Mouse (Mus musculus): ENCODE results near the gene Elavl3.
"Not testable (repeated sequence)": the region's sequence is repeated elsewhere in the genome, so short reads cannot be mapped to it uniquely, and the experiment has no call there.

The Elavl3 gene

GRCm38 (mm10) chr9:22051958-22052254 is at the start of gene Elavl3:
Gene Elavl3 (minus strand): TSS chr9:22052023.
- no peak for DNase-seq (ENCODE audit: low read depth, low spot score)

- no peak for DNase-seq (ENCODE audit: low read depth, low spot score)
Measured at GRCm38 (mm10) chr9:22099922-22100321, 48.1 kb upstream of the Elavl3 start.

DNA sequence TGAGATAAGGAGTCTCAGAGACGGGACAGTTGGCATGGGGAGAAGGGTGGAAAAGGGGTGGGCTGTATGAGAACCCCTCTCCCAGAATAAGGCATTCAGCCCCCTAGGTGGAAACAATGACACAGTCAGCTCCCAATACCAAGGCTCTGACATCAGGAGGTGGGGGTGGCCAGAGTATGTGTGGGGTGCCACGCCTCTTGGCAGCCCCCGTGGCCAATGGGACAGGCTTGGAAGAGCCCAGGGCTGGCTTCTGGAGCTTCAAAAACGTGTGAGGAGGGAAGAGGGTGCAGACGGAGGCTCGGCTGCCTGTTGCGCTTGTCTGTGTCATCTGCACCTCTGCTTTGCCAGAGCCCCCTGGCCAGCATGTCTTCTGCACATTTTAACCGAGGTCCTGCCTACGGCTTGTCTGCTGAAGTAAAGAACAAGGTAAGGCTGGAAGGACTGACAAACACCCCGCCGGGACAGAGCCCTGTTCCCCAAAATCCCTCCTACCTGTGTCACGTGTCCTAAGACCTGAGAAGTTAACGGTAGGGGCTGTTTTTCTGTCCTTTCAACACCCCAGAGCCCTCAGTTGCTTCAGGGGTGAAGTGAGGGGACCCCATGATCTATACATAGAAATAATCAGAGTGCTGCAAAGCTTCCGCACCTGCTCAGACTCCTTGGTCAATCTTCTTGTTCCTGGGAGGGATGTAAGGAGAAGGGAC is 47.3 kb upstream of the Elavl3 start, which contains the start of gene Cnn1:
Gene Cnn1 (plus strand): TSS at position 224 of the 704 bp plus-strand sequence.
- DNase-seq (ENCODE audit: low read depth, low spot score), result no peak

GRCm38 (mm10) chr9:22095854-22096307 is 44.1 kb upstream of the Elavl3 start:
- no peak for DNase-seq (ENCODE audit: low read depth, low spot score)

GRCm38 (mm10) chr9:22092746-22093145 is 40.9 kb upstream of the Elavl3 start:
- no peak for DNase-seq (ENCODE audit: low read depth, low spot score)

GRCm38 (mm10) chr9:22089986-22090385 is 38.2 kb upstream of the Elavl3 start:
- DNase-seq (ENCODE audit: low read depth, low spot score), result no peak

DNA sequence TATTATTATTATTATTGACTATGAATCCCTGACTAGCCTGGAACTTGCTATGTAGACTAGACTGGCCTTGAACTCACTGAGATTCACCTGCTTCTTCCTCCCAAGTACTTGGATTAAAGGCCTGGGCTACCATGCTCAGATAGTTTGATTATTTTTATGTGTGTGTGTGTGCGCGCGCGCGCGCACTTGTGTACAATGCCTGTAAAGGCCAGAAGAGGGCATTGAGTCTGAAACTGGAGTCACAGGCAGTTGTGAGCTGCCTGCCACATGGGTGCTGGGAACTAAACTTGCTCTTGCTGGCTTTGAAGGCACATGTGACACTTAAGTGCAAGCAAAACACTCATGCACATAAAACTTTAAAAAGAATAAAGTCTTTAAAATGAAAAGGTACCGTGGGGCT is 37.5 kb upstream of the Elavl3 start:
- no peak for DNase-seq (ENCODE audit: low read depth, low spot score)

- DNase-seq (ENCODE audit: low read depth, low spot score), result no peak
Measured at GRCm38 (mm10) chr9:22087034-22087618, 35.3 kb upstream of the Elavl3 start.

DNA sequence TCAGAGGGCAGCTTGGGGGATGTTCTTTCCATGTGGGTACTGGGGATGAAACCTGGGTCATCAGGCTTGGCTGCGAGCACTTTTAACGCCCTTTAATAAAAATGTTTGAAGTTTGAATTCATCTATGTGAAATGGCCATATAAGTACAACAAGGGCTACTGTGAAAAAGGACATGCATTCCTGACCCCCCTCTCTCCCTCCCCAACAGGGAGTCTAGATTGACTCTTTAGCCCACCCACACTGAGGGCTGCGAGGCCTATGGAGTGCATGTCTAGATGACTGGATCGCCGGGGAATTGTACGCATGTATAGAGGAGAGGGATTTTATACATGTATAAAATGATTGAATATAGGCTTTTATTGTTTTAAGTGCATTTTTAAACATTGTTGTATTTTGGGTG is 34.2 kb upstream of the Elavl3 start:
- no peak for DNase-seq (ENCODE audit: low read depth, low spot score)

- DNase-seq (ENCODE audit: low read depth, low spot score), result peak; percentile 97
Measured at GRCm38 (mm10) chr9:22085022-22085834, 33.4 kb upstream of the Elavl3 start, which contains the start of gene Ecsit. Gene Ecsit (minus strand): TSS chr9:22085438.

DNA sequence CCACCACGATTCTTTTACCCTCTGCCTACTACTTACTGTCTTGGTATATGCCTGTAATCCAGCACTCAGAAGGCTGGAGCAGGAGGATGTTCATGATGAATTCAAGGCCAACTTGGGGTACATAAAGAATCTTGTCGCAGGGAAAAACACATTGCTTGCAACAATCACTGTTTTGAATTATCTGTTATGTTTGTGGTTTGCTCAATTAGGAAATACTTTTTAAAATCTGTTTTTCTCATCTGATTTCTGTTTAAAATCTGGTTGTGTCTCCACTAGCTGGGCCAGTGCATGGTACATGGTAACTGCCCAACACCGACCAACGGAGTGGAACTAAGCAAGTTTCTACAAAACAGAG is 32.8 kb upstream of the Elavl3 start:
- DNase-seq (ENCODE audit: low read depth, low spot score), result no peak

DNA sequence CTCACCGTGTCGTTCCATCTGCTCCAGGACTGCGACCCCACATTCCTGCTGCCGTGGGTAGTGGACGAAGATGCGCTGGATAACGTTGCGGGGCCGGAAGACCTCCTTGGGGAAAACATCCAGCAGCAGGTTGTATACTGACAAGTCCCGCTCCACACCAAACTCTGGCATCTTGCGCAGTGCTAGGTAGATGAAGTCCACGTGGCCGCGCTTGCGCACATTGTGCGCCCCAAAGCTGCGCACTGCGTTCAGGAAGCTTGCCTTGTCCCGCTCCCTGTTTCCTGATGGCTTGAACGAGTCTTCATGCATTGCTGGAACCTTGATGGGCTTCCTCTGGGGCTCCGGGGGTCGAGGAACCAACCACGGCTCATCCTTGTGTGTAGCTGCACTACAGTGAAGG is 24.4 kb upstream of the Elavl3 start:
- no peak for DNase-seq (ENCODE audit: low read depth, low spot score)

DNA sequence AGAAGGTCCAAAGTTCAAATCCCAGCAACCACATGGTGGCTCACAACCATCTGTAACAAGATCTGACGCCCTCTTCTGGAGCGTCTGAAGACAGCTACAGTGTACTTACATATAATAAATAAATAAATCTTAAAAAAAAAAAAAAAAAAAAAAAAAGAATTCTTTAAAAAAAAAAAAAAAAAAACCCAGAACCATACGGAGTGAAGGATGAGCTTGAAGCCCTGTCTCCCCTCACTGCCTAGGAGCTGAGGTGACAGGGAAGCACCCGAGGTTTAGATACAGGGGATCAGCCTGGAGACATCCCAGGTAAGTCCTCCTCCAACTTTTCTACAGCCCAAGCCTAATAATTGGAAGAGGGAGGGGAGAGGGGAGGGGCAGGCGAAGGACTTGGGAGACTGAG is 24.0 kb upstream of the Elavl3 start:
- DNase-seq (ENCODE audit: low read depth, low spot score), result not testable (repeated sequence)

GRCm38 (mm10) chr9:22072276-22072675 is 20.5 kb upstream of the Elavl3 start:
- no peak for DNase-seq (ENCODE audit: low read depth, low spot score)

DNA sequence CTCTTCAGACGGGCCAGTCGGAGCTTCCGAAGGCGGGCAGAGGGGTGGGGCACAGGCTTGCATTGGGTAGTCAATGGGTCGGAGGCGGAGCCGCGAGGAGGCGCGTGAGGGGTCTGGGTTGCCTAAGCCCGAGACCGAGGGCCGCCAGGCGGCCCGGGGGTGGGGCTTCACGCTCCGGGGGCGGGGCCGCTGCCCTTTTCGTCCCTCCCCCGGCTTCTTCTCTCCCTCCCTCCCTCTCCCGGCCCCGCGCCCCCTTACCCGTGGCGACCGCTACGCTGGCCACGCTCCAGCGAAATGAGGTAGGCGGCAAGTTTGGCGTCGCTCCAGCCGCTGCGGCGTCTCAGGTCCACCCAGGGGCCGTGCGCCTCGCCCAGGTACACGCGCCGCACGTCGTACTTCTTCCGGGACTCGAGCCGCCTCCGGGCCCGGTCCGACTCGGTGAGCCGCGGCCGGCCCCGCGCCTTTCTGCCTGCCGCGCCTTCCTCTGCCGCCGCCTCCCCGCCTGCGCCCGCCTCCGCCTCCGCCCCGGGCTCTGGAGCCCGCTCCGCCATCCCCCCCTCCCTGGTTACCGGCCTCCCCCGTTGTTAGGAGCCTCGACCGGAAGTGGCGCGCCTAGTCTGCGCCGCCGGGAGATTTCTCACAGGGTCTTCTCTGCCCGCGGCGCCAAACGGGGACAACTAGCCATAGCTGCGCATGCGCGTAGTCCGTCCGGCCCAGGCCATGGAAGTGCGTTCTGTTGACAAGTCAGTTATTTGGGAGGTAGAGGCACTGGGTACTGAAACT is 19.2 kb upstream of the Elavl3 start, which contains the start of the genes Gm49318 and Zfp653:
Gene Gm49318 (minus strand): TSS at position 469 of the 783 bp plus-strand sequence.
Gene Zfp653 (minus strand): TSS at position 586 of the 783 bp plus-strand sequence.
- peak; percentile 89 for DNase-seq (ENCODE audit: low read depth, low spot score)

GRCm38 (mm10) chr9:22069881-22070553 is 18.2 kb upstream of the Elavl3 start:
- no peak for DNase-seq (ENCODE audit: low read depth, low spot score)

DNA sequence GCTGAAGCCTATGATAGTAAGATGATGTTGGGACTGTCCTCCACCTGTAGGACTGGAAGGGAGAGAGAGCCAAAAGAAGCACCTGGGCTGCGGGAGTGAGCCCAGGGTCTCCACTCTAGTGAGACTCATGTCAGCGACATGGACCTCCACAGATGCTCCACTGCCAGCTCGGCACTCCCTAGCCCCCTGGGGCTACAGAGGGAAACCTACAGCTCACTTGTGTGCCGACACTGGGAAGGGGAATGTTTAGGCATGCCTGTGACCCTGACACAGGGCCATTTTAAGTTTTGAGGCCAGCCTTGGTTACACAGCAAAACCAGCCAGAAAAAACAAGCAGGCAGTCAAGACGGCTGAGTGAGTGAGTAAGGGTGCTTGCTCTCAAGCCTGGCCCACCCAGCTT is 15.4 kb upstream of the Elavl3 start:
- no peak for DNase-seq (ENCODE audit: low read depth, low spot score)

- DNase-seq (ENCODE audit: low read depth, low spot score), result peak; percentile 35
Measured at GRCm38 (mm10) chr9:22066433-22066832, 14.6 kb upstream of the Elavl3 start.

- DNase-seq (ENCODE audit: low read depth, low spot score), result no peak
Measured at GRCm38 (mm10) chr9:22065642-22066041, 13.8 kb upstream of the Elavl3 start.

GRCm38 (mm10) chr9:22064341-22064740 is 12.5 kb upstream of the Elavl3 start:
- DNase-seq (ENCODE audit: low read depth, low spot score), result no peak

- no peak for DNase-seq (ENCODE audit: low read depth, low spot score)
Measured at GRCm38 (mm10) chr9:22061339-22061738, 9.5 kb upstream of the Elavl3 start.

Measured in c-Kit-negative CD71-positive TER-119-positive erythroid progenitor cells, embryonic 14.5 days (primary cell).